ENCODE assay signal across 8 mouse cellular contexts in the genomic region with DNA sequence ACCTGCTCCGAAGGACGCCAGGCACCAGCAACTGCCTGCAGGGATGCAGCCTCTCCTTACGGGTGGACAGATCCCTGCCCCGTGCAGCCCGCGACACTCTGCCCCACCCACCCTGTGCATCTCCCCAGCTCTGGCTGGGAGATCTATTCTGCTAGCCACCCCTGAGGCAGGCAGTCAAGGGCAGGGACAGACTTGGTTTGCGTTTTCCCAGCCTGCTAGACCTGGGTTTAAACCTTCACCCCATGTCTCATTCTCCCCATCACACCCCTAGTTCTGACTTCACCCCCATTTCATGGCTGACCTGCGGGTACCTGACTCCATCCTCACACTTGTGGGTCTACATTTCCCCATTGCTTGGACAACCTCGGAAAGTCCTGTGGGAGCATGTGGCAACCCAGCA. TPM values are rescaled to one million over a fixed set of nuclear protein-coding genes. Genes with fewer than 3 reads are reported as not detected.
DNase-seq lines count a peak whose midpoint lies in the region; ATAC-seq and TF ChIP-seq lines count a peak whose summit lies in the region.

A gene (minus strand): TSS at position 101 of the 400 bp plus-strand sequence.

- WGBS in heart, embryonic 13.5 days: 11% methylated on average over 9 of the region's 9 CpGs
- 21% methylated on average over 9 of the region's 9 CpGs for WGBS in hindbrain, embryonic 13.5 days
- 12% methylated on average over 9 of the region's 9 CpGs for WGBS in liver, embryonic 14.5 days (ENCODE audit: insufficient replicate concordance)

- no peak for TF ChIP-seq CTCF in liver, embryonic 14.5 days (IDR thresholded peaks at IDR 0.05; ENCODE audit: low read depth)

- TF ChIP-seq EP300 in liver, embryonic 14.5 days (IDR thresholded peaks at IDR 0.05; ENCODE audit: low read depth): no peak

- peak within 1 kb of the TSS; percentile 77 for H3K9ac ChIP-seq in heart, embryonic 13.5 days
- H3K9ac ChIP-seq in ES-E14 (ENCODE audit: insufficient read depth, low read depth, low read length, poor library complexity, severe bottlenecking): peak within 1 kb of the TSS; percentile 53
- peak within 1 kb of the TSS; percentile 83 for H3K9ac ChIP-seq in hindbrain, embryonic 13.5 days
- no peak within 1 kb of the TSS for H3K9ac ChIP-seq in liver, embryonic 14.5 days (replicated peaks)

- peak within 1 kb of the TSS; percentile 92 for H3K4me2 ChIP-seq in heart, embryonic 13.5 days
- peak within 1 kb of the TSS; percentile 80 for H3K4me2 ChIP-seq in hindbrain, embryonic 13.5 days
- peak within 1 kb of the TSS; percentile 37 for H3K4me2 ChIP-seq in liver, embryonic 14.5 days (ENCODE audit: low read depth)

- H3K27me3 ChIP-seq in heart, embryonic 13.5 days (replicated peaks): peaks cover 84% of the 10 kb centered on the region
- H3K27me3 ChIP-seq in hindbrain, embryonic 13.5 days: peaks cover 64% of the 10 kb centered on the region
- H3K27me3 ChIP-seq in liver, embryonic 14.5 days (ENCODE audit: control insufficient read depth, insufficient read depth, low read length): peaks cover 29% of the 10 kb centered on the region

- DNase-seq in heart, adult 9 months (ENCODE audit: low spot score in 2 of 2): no peak
- no peak for DNase-seq in ES-E14 (ENCODE audit: low read depth, low spot score)
- no peak for DNase-seq in liver, embryonic 14.5 days (ENCODE audit: low read depth in 3 of 3, low spot score in 3 of 3)
- DNase-seq in adrenal gland, postnatal 14 days: no peak
- no peak for DNase-seq in right cerebral cortex, postnatal 4 days
- no peak for DNase-seq in spleen, adult 18-20 months

- H3K4me1 ChIP-seq in heart, embryonic 13.5 days: peaks cover 27% of the 10 kb centered on the region
- peaks cover 0 to 14% of the 10 kb centered on the region in 2 experiments; a peak in 2 of 4 replicates for H3K4me1 ChIP-seq in ES-E14 (ENCODE audit: control insufficient read depth in 2 of 2, insufficient read depth in 2 of 2, low read length in 2 of 2, poor library complexity in 1 of 2)
- peaks cover 58% of the 10 kb centered on the region for H3K4me1 ChIP-seq in hindbrain, embryonic 13.5 days (replicated peaks)
- no peaks in the 10 kb centered on the region for H3K4me1 ChIP-seq in liver, embryonic 14.5 days (replicated peaks; ENCODE audit: control insufficient read depth in 2 of 2, insufficient read depth in 2 of 2, low read length in 1 of 2)

- no peak for ATAC-seq in heart, embryonic 13.5 days (ENCODE audit: extremely low read depth, insufficient number of reproducible peaks, low FRiP score, low TSS enrichment)
- no peak for ATAC-seq in hindbrain, embryonic 13.5 days (ENCODE audit: low FRiP score)
- ATAC-seq in liver, embryonic 14.5 days (ENCODE audit: insufficient read depth): no peak

- in situ Hi-C loops in ES-E14 (cut with MboI; ENCODE audit: low sequenced_read_pairs in 2 of 2, unreplicated experiment in 2 of 2): no loop called here

- no peak within 1 kb of the TSS for H3K27ac ChIP-seq in heart, embryonic 13.5 days (replicated peaks)
- no peak within 1 kb of the TSS for H3K27ac ChIP-seq in ES-E14 (ENCODE audit: insufficient read depth, low read depth, low read length, poor library complexity, severe bottlenecking)
- H3K27ac ChIP-seq in hindbrain, embryonic 13.5 days: peak within 1 kb of the TSS; percentile 55
- H3K27ac ChIP-seq in liver, embryonic 14.5 days: no peak within 1 kb of the TSS

- H3K4me3 ChIP-seq in heart, embryonic 13.5 days: peak within 1 kb of the TSS; percentile 57
- H3K4me3 ChIP-seq in ES-E14 (ENCODE audit: insufficient read depth in 1 of 2, low read depth in 1 of 2, low read length in 2 of 2, poor library complexity in 1 of 2, severe bottlenecking in 1 of 2): peak within 1 kb of the TSS; percentile 58 to 62; a peak in 3 of 4 replicates
- peak within 1 kb of the TSS; percentile 60 for H3K4me3 ChIP-seq in hindbrain, embryonic 13.5 days
- H3K4me3 ChIP-seq in liver, embryonic 14.5 days (ENCODE audit: insufficient read depth in 1 of 2, low read depth in 2 of 2, low read length in 2 of 2): no peak within 1 kb of the TSS; a peak in 1 of 4 replicates

- H3K36me3 ChIP-seq in heart, embryonic 13.5 days: no peaks in the 10 kb centered on the region
- H3K36me3 ChIP-seq in ES-E14 (ENCODE audit: control insufficient read depth, insufficient read depth, low read length, poor library complexity, severe bottlenecking): no peaks in the 10 kb centered on the region
- H3K36me3 ChIP-seq in hindbrain, embryonic 13.5 days: no peaks in the 10 kb centered on the region
- no peaks in the 10 kb centered on the region for H3K36me3 ChIP-seq in liver, embryonic 14.5 days (replicated peaks; ENCODE audit: control insufficient read depth, insufficient read depth, low read depth)

- no peaks in the 10 kb centered on the region for H3K9me3 ChIP-seq in heart, embryonic 13.5 days
- no peaks in the 10 kb centered on the region for H3K9me3 ChIP-seq in ES-E14 (ENCODE audit: control insufficient read depth, insufficient read depth, low read depth, low read length)
- H3K9me3 ChIP-seq in hindbrain, embryonic 13.5 days: no peaks in the 10 kb centered on the region
- H3K9me3 ChIP-seq in liver, embryonic 14.5 days (ENCODE audit: control insufficient read depth, low read length): no peaks in the 10 kb centered on the region

TF ChIP-seq in ES-E14, 5 proteins besides CTCF, POLR2A, EP300 and RAD21:
- TF ChIP-seq CHD2 (IDR thresholded peaks at IDR 0.05; ENCODE audit: low read depth, low read length) (no peak), HCFC1 (IDR thresholded peaks at IDR 0.05; ENCODE audit: borderline replicate concordance, insufficient read depth, low read length) (no peak), MAFK (IDR thresholded peaks at IDR 0.05; ENCODE audit: insufficient read depth, low read depth, low read length) (no peak), ZNF384 (IDR thresholded peaks at IDR 0.05; ENCODE audit: low read depth, low read length) (no peak), ZC3H11A (IDR thresholded peaks at IDR 0.05; ENCODE audit: borderline replicate concordance, low read depth, low read length) (no peak)

RNA-seq across cellular contexts. Expression of the gene that starts here (rescaled TPM):
- 0.55 and 0.60 TPM in 2 replicates for polyA plus RNA-seq in heart, embryonic 13.5 days (2015; fragmentation: Nextera tagmentation; extraction: Ambion mirVana)
- total RNA-seq in ES-E14 (2012; rRNA removed): 0.58 and 1.0 TPM in 2 replicates
- polyA plus RNA-seq in hindbrain, embryonic 13.5 days (2015; fragmentation: Nextera tagmentation; extraction: Ambion mirVana): 9.5 and 10.9 TPM in 2 replicates
- polyA plus RNA-seq in liver, embryonic 14.5 days (2012; rRNA removed): 0.07 and 0.11 TPM in 2 replicates
- not detected in 2 replicates for polyA plus RNA-seq in liver, embryonic 14.5 days (2014; fragmentation: Nextera tagmentation; extraction: Ambion mirVana)
- 1.8 and 2.6 TPM in 2 replicates for total RNA-seq in adrenal gland, postnatal 14 days (2021)

Comparison
In these comparisons a context has a peak if more than half of its experiments do, and no peak if none do; other contexts are left out.
1. H3K4me2 ChIP-seq: peak in every context shown above with its lines; median percentile 92 in heart, embryonic 13.5 days; 80 in hindbrain, embryonic 13.5 days; 37 in liver, embryonic 14.5 days.
2. H3K4me3 ChIP-seq: peak in heart, embryonic 13.5 days (single experiment), ES-E14 (2 of 2) and hindbrain, embryonic 13.5 days (single experiment); none in liver, embryonic 14.5 days (0 of 2).